11 mouse cellular contexts compared by ENCODE assay signal in genomic region chr11:79182881-79183280, GRCm38 (mm10). TPM values are rescaled to one million over a fixed set of nuclear protein-coding genes. Genes with fewer than 3 reads are reported as not detected.
DNase-seq lines count a peak whose midpoint lies in the region; TF ChIP-seq lines count a peak whose summit lies in the region.
"Had no signal": no experiment of that assay in that cellular context is flagged by ENCODE, and none has a peak within 500 bp of the region (broad histone marks: within the 10 kb centered on the region; RNA-seq: fewer than 3 reads in every experiment).

No protein-coding gene starts in this region.

- no peak overlapping the region for H3K27ac ChIP-seq in heart, embryonic 10.5 days
- H3K27ac ChIP-seq in small intestine, adult 2 months (ENCODE audit: insufficient read depth, low read depth, low read length) = peak overlapping the region; percentile 94
- H3K27ac ChIP-seq: limb, embryonic 15.5 days; midbrain, embryonic 15.5 days had no signal

- TF ChIP-seq CTCF in small intestine, adult 2 months (IDR thresholded peaks at IDR 0.05; ENCODE audit: extremely low read depth, insufficient read length, insufficient replicate concordance, low read depth, low read length) = no peak

- H3K4me3 ChIP-seq in heart, embryonic 10.5 days = no peak overlapping the region
- no peak overlapping the region for H3K4me3 ChIP-seq in small intestine, adult 2 months (ENCODE audit: low read depth, low read length)
- H3K4me3 ChIP-seq: limb, embryonic 15.5 days; midbrain, embryonic 15.5 days had no signal

- peaks cover 5% of the 10 kb centered on the region; the same call in 1 of the 2 replicates for H3K4me1 ChIP-seq in heart, embryonic 10.5 days
- H3K4me1 ChIP-seq in small intestine, adult 2 months (ENCODE audit: control insufficient read depth, insufficient read depth, insufficient read length, low read length) = peaks cover 32% of the 10 kb centered on the region
- H3K4me1 ChIP-seq: midbrain, embryonic 15.5 days had no signal

- no peaks in the 10 kb centered on the region for H3K36me3 ChIP-seq in heart, embryonic 10.5 days
- no peaks in the 10 kb centered on the region for H3K36me3 ChIP-seq in small intestine, adult 2 months (ENCODE audit: control insufficient read depth, insufficient read depth, low read length)
- H3K36me3 ChIP-seq: limb, embryonic 15.5 days; midbrain, embryonic 15.5 days had no signal

- TF ChIP-seq POLR2A in small intestine, adult 2 months (IDR thresholded peaks at IDR 0.05; ENCODE audit: low read depth, low read length) = no peak

- peak; percentile 45 for DNase-seq in heart, adult 8-10 months (ENCODE audit: low spot score)
- DNase-seq in heart, embryonic 10.5 days (ENCODE audit: low spot score) = no peak
- DNase-seq in heart, postnatal 25 days (ENCODE audit: low spot score) = peak; percentile 24
- peak; percentile 84 to 93 for DNase-seq in left cerebral cortex, postnatal 14 days (ENCODE audit: low spot score in 2 of 2)
- no peak for DNase-seq in cerebellum, adult 9-11 months
- no peak for DNase-seq in thymus, postnatal 25 days
- no peak for DNase-seq in retina, embryonic 14.5 days (ENCODE audit: low spot score)
- DNase-seq: embryo, embryonic 11 days had no signal

- intact Hi-C loops in heart, postnatal 25 days (cut with DNase I) = no loop called here
- intact Hi-C loops in left cerebral cortex, postnatal 14 days (cut with DNase I) = no loop called here

- H3K9me3 ChIP-seq in heart, embryonic 10.5 days = no peaks in the 10 kb centered on the region
- H3K9me3 ChIP-seq: limb, embryonic 15.5 days; midbrain, embryonic 15.5 days had no signal

- H3K27me3 ChIP-seq in heart, embryonic 10.5 days (ENCODE audit: insufficient read depth, poor library complexity, severe bottlenecking) = no peaks in the 10 kb centered on the region
- no peaks in the 10 kb centered on the region for H3K27me3 ChIP-seq in small intestine, adult 2 months (ENCODE audit: control insufficient read depth, insufficient read depth, low read length)
- H3K27me3 ChIP-seq: limb, embryonic 15.5 days; midbrain, embryonic 15.5 days had no signal

- WGBS in heart, embryonic 10.5 days = 57% methylated on average over 12 of the region's 12 CpGs
- WGBS in small intestine, adult 2 months = 60% methylated on average over 12 of the region's 12 CpGs

RNA-seq across cellular contexts. Expression of gene Ksr1, which starts 36.7 kb away (rescaled TPM):
- 1 to 10 TPM; 5.9 to 8.2 (median 6.5) TPM for total RNA-seq in heart, adult 8-10 months (2022)
- polyA plus RNA-seq in heart, embryonic 10.5 days (2016; fragmentation: Nextera tagmentation; extraction: Ambion mirVana) = 1.9 and 3.3 TPM in 2 replicates
- total RNA-seq in heart, postnatal 25 days (2021) = 1 to 10 TPM; 7.3 TPM
- total RNA-seq in left cerebral cortex, postnatal 14 days (2021) = 10 to 100 TPM; 55.5 to 56.7 TPM
- polyA plus RNA-seq in small intestine, adult 2 months (2012; rRNA removed) = 43.9 and 106 TPM in 2 replicates

Comparison
In these comparisons a context has a peak if more than half of its experiments do, and no peak if none do; other contexts are left out.
1. DNase-seq: peak in heart, adult 8-10 months (single experiment), heart, postnatal 25 days (single experiment) and left cerebral cortex, postnatal 14 days (2 of 2); none in heart, embryonic 10.5 days (single experiment), cerebellum, adult 9-11 months (single experiment), thymus, postnatal 25 days (single experiment) and retina, embryonic 14.5 days (single experiment).
2. RNA of gene Ksr1, which starts 36.7 kb away (total RNA-seq): 55.5 to 56.7 TPM in left cerebral cortex, postnatal 14 days; 7.3 TPM in heart, postnatal 25 days and 5.9 to 8.2 TPM in heart, adult 8-10 months; every median in the first group is over 4 times any median in the second.